Mouse (Mus musculus): ENCODE results near the gene Antxr1. TPM values are rescaled to one million over a fixed set of nuclear protein-coding genes. Genes with fewer than 3 reads are reported as not detected.

The Antxr1 gene
- polyA plus RNA-seq, 1 experiment from 2014 or later, result 4.5 TPM

DNA sequence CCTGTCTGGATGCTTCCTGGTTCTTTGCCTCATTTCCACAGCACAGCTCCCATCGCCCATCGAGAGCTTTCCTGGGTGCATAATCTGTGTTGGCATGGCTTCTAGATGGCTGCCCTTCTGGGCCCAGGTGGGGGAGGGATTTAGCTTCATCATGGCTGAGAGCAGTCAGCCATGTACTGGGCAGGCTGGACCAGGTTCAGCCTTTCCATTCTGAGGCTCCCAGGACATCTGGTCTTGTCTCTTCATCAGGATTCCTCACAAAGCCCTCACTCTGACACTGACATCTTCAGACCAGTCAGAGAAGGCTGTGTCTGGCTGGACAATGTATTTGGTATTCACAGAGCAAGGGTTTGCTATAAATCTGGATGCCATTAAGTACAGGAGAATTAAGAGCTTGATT lies 219.6 kb downstream of the Antxr1 start:
- no peaks in the 10 kb centered on the region; the same call in 1 of the 2 replicates for H3K27me3 ChIP-seq (ENCODE audit: control insufficient read depth, insufficient read depth, low read length)
- WGBS (ENCODE audit: insufficient replicate concordance), result 70% methylated on average over 2 of the region's 2 CpGs

DNA sequence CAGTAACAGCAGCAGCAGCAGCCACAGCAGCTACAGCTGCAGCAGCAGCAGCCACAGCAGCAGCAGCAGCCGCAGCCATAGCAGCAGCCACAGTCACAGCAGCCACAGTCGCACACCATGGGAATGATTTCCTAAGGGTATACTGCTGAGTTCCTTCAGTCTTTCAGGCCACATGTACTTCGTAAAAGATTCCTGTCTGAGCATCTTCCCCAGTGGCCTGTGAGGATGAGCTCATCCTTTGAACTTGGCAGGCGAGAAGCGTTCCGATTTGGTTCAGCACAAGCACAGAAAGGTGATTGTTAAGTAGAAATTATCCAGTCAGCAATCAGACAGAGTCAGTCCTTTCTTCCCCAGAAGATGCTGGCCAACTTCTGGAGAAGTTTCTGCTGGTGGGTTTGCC lies 223.5 kb downstream of the Antxr1 start:
- no peak overlapping the region for H3K4me3 ChIP-seq (ENCODE audit: low read depth, low read length)
- 75% methylated on average over 6 of the region's 6 CpGs for WGBS (ENCODE audit: insufficient replicate concordance)
- H3K36me3 ChIP-seq (ENCODE audit: control insufficient read depth, insufficient read depth, low read length), result no peaks in the 10 kb centered on the region
- H3K9ac ChIP-seq (ENCODE audit: low read depth, low read length), result no peak overlapping the region
- H3K4me1 ChIP-seq (ENCODE audit: control insufficient read depth, insufficient read depth, low read length), result no peaks in the 10 kb centered on the region
- no peak for ATAC-seq (replicated peaks; ENCODE audit: insufficient number of reproducible peaks, low FRiP score, low TSS enrichment)
- no peak overlapping the region for H3K27ac ChIP-seq (ENCODE audit: low read depth, low read length)
- no peaks in the 10 kb centered on the region; the same call in 1 of the 2 replicates for H3K27me3 ChIP-seq (ENCODE audit: control insufficient read depth, insufficient read depth, low read length)
- H3K9me3 ChIP-seq (replicated peaks; ENCODE audit: control insufficient read depth, low read length), result no peaks in the 10 kb centered on the region
- no peak overlapping the region for H3K4me2 ChIP-seq

More for the DNA sequence above, 219.6 kb downstream of the Antxr1 start:
- no peak overlapping the region for H3K9ac ChIP-seq (ENCODE audit: low read depth, low read length)
- 0 out of 2 replicates have a peak, but pooled peaks cover 6% of the 10 kb centered on the region for H3K4me1 ChIP-seq (ENCODE audit: control insufficient read depth, insufficient read depth, low read length)
- H3K36me3 ChIP-seq (ENCODE audit: control insufficient read depth, insufficient read depth, low read length), result no peaks in the 10 kb centered on the region
- H3K4me2 ChIP-seq, result no peak overlapping the region
- H3K27ac ChIP-seq (ENCODE audit: low read depth, low read length), result no peak overlapping the region
- no peak for ATAC-seq (replicated peaks; ENCODE audit: insufficient number of reproducible peaks, low FRiP score, low TSS enrichment)
- no peaks in the 10 kb centered on the region for H3K9me3 ChIP-seq (replicated peaks; ENCODE audit: control insufficient read depth, low read length)
- H3K4me3 ChIP-seq (ENCODE audit: low read depth, low read length), result no peak overlapping the region

DNA sequence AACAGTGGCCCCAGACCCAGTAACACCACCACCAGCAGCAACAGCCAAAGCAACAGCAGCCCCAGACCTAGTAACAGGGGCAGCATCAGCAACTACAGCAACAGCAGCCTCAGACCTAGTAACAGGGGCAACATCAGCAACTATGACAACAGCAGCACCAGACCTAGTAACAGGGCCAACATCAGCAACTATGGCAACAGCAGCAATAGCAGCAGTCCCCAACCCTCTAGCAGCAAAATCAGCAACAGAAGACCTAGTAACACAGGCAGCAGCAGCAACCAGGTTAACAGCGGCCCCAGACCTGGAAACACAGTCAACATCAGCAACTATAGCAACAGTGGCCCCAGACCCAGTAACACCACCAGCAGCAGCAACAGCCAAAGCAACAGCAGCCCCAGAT lies 224.1 kb downstream of the Antxr1 start:
- no peak overlapping the region for H3K9ac ChIP-seq (ENCODE audit: low read depth, low read length)
- no peaks in the 10 kb centered on the region; the same call in 1 of the 2 replicates for H3K27me3 ChIP-seq (ENCODE audit: control insufficient read depth, insufficient read depth, low read length)
- no peaks in the 10 kb centered on the region for H3K36me3 ChIP-seq (ENCODE audit: control insufficient read depth, insufficient read depth, low read length)
- H3K9me3 ChIP-seq (replicated peaks; ENCODE audit: control insufficient read depth, low read length), result no peaks in the 10 kb centered on the region
- no peak for ATAC-seq (replicated peaks; ENCODE audit: insufficient number of reproducible peaks, low FRiP score, low TSS enrichment)
- H3K4me1 ChIP-seq (ENCODE audit: control insufficient read depth, insufficient read depth, low read length), result no peaks in the 10 kb centered on the region
- H3K4me3 ChIP-seq (ENCODE audit: low read depth, low read length), result no peak overlapping the region
- H3K27ac ChIP-seq (ENCODE audit: low read depth, low read length), result no peak overlapping the region
- no peak overlapping the region for H3K4me2 ChIP-seq
- WGBS (ENCODE audit: insufficient replicate concordance), result 87% methylated on average over 1 of the region's 1 CpGs

DNA sequence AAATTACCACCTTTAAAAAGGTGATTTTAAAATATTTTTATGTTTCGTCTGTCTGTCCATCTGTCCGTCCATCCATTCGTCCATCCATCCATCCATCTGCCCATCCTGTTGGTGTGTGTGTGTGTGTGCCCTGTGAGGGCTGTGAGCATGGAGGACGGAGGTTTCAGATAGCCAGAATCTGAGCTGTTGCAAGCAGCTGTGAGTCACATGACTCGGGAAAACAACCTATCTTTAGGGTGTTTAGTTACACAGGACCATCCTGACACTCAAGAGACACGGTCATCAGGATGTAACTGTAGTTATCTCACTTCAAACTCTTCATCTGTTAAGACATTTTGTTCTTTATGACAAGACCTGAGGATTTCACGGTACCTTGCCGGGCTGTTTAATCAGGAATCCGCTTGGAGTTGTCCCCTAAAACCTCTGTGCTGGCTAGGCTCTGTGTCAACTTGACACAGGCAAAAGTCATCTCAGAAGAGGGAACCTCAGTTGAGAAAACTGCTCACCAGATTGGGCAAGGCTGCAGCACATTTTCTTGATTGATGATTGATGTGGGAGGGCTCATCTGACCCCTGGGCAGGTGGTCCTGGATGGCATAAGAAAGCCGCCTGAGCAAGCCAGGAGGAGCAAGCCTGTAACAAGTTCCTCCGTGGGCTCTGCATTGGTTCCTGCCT lies 231.4 kb downstream of the Antxr1 start, which contains the start of gene D6Ertd527e:
D6Ertd527e (plus strand) TSS at position 624 of the 674 bp plus-strand sequence.
- WGBS (ENCODE audit: insufficient replicate concordance), result 66% methylated on average over 11 of the region's 11 CpGs
- no peaks in the 10 kb centered on the region for H3K27me3 ChIP-seq (ENCODE audit: control insufficient read depth, insufficient read depth, low read length)
- H3K36me3 ChIP-seq (ENCODE audit: control insufficient read depth, insufficient read depth, low read length), result no peaks in the 10 kb centered on the region
- ATAC-seq (replicated peaks; ENCODE audit: insufficient number of reproducible peaks, low FRiP score, low TSS enrichment), result no peak
- H3K9ac ChIP-seq (ENCODE audit: low read depth, low read length), result no peak within 1 kb of the TSS
- peaks cover 11% of the 10 kb centered on the region for H3K4me1 ChIP-seq (ENCODE audit: control insufficient read depth, insufficient read depth, low read length)
- no peak within 1 kb of the TSS for H3K4me2 ChIP-seq
- H3K4me3 ChIP-seq (ENCODE audit: low read depth, low read length), result no peak within 1 kb of the TSS
- no peak within 1 kb of the TSS for H3K27ac ChIP-seq (ENCODE audit: low read depth, low read length)
- no peaks in the 10 kb centered on the region for H3K9me3 ChIP-seq (replicated peaks; ENCODE audit: control insufficient read depth, low read length)

DNA sequence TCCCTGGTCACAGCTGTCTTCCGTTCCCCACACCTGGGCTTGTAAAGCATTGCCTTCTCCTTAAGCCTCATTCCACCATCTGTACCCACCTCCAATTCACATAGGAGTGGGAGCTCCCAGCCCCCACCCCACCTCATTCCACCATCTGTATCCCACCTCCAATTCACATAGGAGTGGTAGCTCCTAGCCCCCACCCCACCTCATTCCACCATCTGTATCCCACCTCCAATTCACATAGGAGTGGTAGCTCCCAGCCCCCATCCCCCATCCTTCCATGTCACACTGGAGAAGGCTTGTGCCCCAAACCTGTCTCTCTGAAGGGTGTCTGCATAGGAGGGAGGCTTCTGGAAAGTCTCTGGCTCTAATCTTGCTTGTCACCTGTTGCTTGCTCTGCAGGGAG lies 232.3 kb downstream of the Antxr1 start:
- no peak overlapping the region for H3K9ac ChIP-seq (ENCODE audit: low read depth, low read length)
- WGBS (ENCODE audit: insufficient replicate concordance), result 87% methylated on average over 1 of the region's 1 CpGs
- no peaks in the 10 kb centered on the region for H3K27me3 ChIP-seq (ENCODE audit: control insufficient read depth, insufficient read depth, low read length)
- ATAC-seq (replicated peaks; ENCODE audit: insufficient number of reproducible peaks, low FRiP score, low TSS enrichment), result no peak
- no peaks in the 10 kb centered on the region for H3K9me3 ChIP-seq (replicated peaks; ENCODE audit: control insufficient read depth, low read length)
- no peak overlapping the region for H3K4me3 ChIP-seq (ENCODE audit: low read depth, low read length)
- H3K27ac ChIP-seq (ENCODE audit: low read depth, low read length), result no peak overlapping the region
- H3K36me3 ChIP-seq (ENCODE audit: control insufficient read depth, insufficient read depth, low read length), result no peaks in the 10 kb centered on the region
- H3K4me1 ChIP-seq (ENCODE audit: control insufficient read depth, insufficient read depth, low read length), result peaks cover 13% of the 10 kb centered on the region
- H3K4me2 ChIP-seq, result no peak overlapping the region

DNA sequence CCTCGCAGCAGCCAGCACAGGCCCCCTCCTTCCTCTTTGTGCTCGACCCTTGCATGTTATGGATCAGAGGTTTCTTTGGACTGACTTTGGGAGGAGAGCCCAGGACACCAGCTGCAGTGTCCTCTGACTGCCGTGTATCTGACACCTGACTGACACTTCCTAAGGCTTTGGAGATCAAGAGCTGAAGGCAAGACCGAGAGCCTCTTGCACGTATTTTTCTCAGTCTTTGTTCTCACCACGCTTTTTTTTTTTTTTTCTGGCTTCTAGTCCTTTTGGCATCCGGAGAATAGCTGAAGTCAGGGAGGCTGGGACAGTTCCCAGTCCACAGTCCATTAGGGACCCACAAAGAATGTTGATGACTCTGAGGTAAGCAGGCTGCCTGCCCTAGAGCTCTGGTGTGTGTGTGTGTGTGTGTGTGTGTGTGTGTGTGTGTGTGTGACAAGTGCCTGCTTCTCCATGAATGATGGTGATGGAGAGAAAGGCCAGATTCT lies 233.2 kb downstream of the Antxr1 start:
- H3K9ac ChIP-seq (ENCODE audit: low read depth, low read length), result no peak overlapping the region
- ATAC-seq (replicated peaks; ENCODE audit: insufficient number of reproducible peaks, low FRiP score, low TSS enrichment), result no peak
- H3K27ac ChIP-seq (ENCODE audit: low read depth, low read length), result no peak overlapping the region
- H3K4me1 ChIP-seq (ENCODE audit: control insufficient read depth, insufficient read depth, low read length), result peaks cover 13% of the 10 kb centered on the region
- no peak overlapping the region for H3K4me2 ChIP-seq
- no peaks in the 10 kb centered on the region for H3K36me3 ChIP-seq (ENCODE audit: control insufficient read depth, insufficient read depth, low read length)
- H3K4me3 ChIP-seq (ENCODE audit: low read depth, low read length), result no peak overlapping the region
- WGBS (ENCODE audit: insufficient replicate concordance), result 30% methylated on average over 7 of the region's 7 CpGs
- no peaks in the 10 kb centered on the region for H3K9me3 ChIP-seq (replicated peaks; ENCODE audit: control insufficient read depth, low read length)
- no peaks in the 10 kb centered on the region for H3K27me3 ChIP-seq (ENCODE audit: control insufficient read depth, insufficient read depth, low read length)

DNA sequence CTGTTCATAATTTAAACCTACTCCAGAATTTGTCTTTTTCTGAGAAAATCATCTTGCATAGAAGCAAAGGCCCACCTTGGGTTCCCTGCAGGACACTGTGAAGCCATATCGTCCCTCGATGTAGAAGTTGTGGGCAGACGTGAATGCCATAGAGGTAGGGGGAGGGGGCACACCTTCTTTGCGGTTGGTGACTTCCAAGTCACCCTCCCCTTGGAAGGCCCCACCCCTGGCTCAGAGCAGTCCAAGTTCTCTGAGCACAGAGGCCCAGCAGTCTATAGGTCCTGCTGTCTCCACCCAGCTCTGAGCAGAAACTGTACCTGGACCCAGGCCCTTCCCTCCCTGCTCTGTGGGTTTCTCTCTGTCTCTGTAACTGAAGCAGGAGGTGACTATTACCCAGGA lies 233.7 kb downstream of the Antxr1 start:
- 25% methylated on average over 4 of the region's 4 CpGs for WGBS (ENCODE audit: insufficient replicate concordance)
- Histone ChIP-seq H3K27ac (ENCODE audit: low read depth, low read length) (no peak overlapping the region), H3K4me1 (ENCODE audit: control insufficient read depth, insufficient read depth, low read length) (peaks cover 13% of the 10 kb centered on the region), H3K27me3 (ENCODE audit: control insufficient read depth, insufficient read depth, low read length) (no peaks in the 10 kb centered on the region), H3K4me3 (ENCODE audit: low read depth, low read length) (no peak overlapping the region), H3K4me2 (no peak overlapping the region), H3K36me3 (ENCODE audit: control insufficient read depth, insufficient read depth, low read length) (no peaks in the 10 kb centered on the region), H3K9ac (ENCODE audit: low read depth, low read length) (no peak overlapping the region), H3K9me3 (replicated peaks; ENCODE audit: control insufficient read depth, low read length) (no peaks in the 10 kb centered on the region)
- 0 out of 2 replicates have a peak, but pooled peaks have one; percentile 15 for ATAC-seq (replicated peaks; ENCODE audit: insufficient number of reproducible peaks, low FRiP score, low TSS enrichment)

DNA sequence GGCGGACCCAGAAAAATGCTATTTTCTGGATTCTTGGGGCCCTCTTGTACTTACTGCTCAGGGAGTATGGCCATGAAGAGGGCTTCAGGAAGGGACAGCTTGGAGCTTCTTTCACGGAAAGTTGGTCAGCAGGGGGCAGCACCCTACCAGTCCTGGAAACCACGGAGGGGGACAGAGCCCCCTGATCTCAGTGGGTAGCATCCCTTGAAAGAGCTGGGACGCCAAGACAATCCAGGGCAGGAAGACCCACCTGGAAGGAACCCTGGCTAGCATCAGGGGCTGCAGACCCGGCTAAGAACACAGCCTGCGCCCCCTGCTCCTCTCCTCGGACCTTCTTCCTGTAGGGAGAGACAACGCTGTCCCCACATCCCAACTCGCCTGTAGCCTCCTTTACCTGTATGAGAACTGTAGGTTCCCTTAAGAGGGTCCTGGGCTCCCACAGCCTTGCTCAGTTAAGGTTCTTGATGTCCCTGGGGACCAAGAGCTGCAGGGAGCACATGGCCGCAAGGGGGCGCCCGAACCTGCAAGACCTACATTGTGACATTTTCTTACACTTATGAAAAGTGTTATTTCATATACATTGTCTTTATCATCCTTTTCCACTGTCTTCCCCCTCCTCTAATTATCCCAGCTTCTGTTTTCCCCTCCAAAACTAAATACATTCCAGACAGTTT lies 234.2 kb downstream of the Antxr1 start:
- no peaks in the 10 kb centered on the region for H3K27me3 ChIP-seq (ENCODE audit: control insufficient read depth, insufficient read depth, low read length)
- no peaks in the 10 kb centered on the region for H3K9me3 ChIP-seq (replicated peaks; ENCODE audit: control insufficient read depth, low read length)
- H3K4me3 ChIP-seq (ENCODE audit: low read depth, low read length), result peak overlapping the region; percentile 28
- H3K36me3 ChIP-seq (ENCODE audit: control insufficient read depth, insufficient read depth, low read length), result no peaks in the 10 kb centered on the region
- 0 out of 2 replicates have a peak, but pooled peaks have one; percentile 19 for ATAC-seq (replicated peaks; ENCODE audit: insufficient number of reproducible peaks, low FRiP score, low TSS enrichment)
- peaks cover 13% of the 10 kb centered on the region for H3K4me1 ChIP-seq (ENCODE audit: control insufficient read depth, insufficient read depth, low read length)
- peak overlapping the region; percentile 58 for H3K9ac ChIP-seq (ENCODE audit: low read depth, low read length)
- H3K4me2 ChIP-seq, result peak overlapping the region; percentile 64
- 9% methylated on average over 12 of the region's 12 CpGs for WGBS (ENCODE audit: insufficient replicate concordance)
- H3K27ac ChIP-seq (ENCODE audit: low read depth, low read length), result no peak overlapping the region

All from heart, embryonic 11.5 days (tissue).